Mouse (Mus musculus): ENCODE results near the gene Cyp2t4. TPM values are rescaled to one million over a fixed set of nuclear protein-coding genes. Genes with fewer than 3 reads are reported as not detected.

Gene Cyp2t4
- total RNA-seq, 1 experiment: 0.58 TPM

GRCm38 (mm10) chr7:27193731-27194130 is 40.2 kb downstream of the Cyp2t4 start:
- TF ChIP-seq HCFC1 (IDR thresholded peaks at IDR 0.05; ENCODE audit: borderline replicate concordance, insufficient read depth, low read length) (no peak), CHD2 (IDR thresholded peaks at IDR 0.05; ENCODE audit: low read depth, low read length) (no peak), ZC3H11A (IDR thresholded peaks at IDR 0.05; ENCODE audit: borderline replicate concordance, low read depth, low read length) (no peak), ZNF384 (IDR thresholded peaks at IDR 0.05; ENCODE audit: low read depth, low read length) (no peak), MAFK (IDR thresholded peaks at IDR 0.05; ENCODE audit: insufficient read depth, low read depth, low read length) (no peak)
- Histone ChIP-seq H3K36me3 (ENCODE audit: control insufficient read depth, insufficient read depth, low read length, poor library complexity, severe bottlenecking) (peaks cover 56% of the 10 kb centered on the region), H3K9ac (ENCODE audit: insufficient read depth, low read depth, low read length, poor library complexity, severe bottlenecking) (peak overlapping the region; percentile 56; the same call in 1 of the 2 replicates), H3K4me3 (ENCODE audit: insufficient read depth in 1 of 2, low read depth in 1 of 2, low read length in 2 of 2, poor library complexity in 1 of 2, severe bottlenecking in 1 of 2) (no peak overlapping the region), H3K9me3 (ENCODE audit: control insufficient read depth, insufficient read depth, low read depth, low read length) (no peaks in the 10 kb centered on the region), H3K4me1 (ENCODE audit: control insufficient read depth in 2 of 2, insufficient read depth in 2 of 2, low read length in 2 of 2, poor library complexity in 1 of 2) (peaks cover 4 to 17% of the 10 kb centered on the region in 2 experiments), H3K27ac (ENCODE audit: insufficient read depth, low read depth, low read length, poor library complexity, severe bottlenecking) (no peak overlapping the region)
- no peak for DNase-seq (ENCODE audit: low read depth, low spot score)
- in situ Hi-C loops (cut with MboI; ENCODE audit: low sequenced_read_pairs in 2 of 2, unreplicated experiment in 2 of 2): no loop called here

GRCm38 (mm10) chr7:27195681-27196611 is 42.4 kb downstream of the Cyp2t4 start, which contains the start of the genes BC024978 and Snrpa:
Gene BC024978, plus strand, starts transcription at chr7:27195781.
Gene Snrpa, minus strand, starts transcription at chr7:27196271.
- peaks cover 40% of the 10 kb centered on the region for H3K36me3 ChIP-seq (ENCODE audit: control insufficient read depth, insufficient read depth, low read length, poor library complexity, severe bottlenecking)
- in situ Hi-C loops (cut with MboI; ENCODE audit: low sequenced_read_pairs in 2 of 2, unreplicated experiment in 2 of 2): no loop called here
- peak; percentile 99 for DNase-seq (ENCODE audit: low read depth, low spot score)
- peaks cover 4 to 12% of the 10 kb centered on the region in 2 experiments for H3K4me1 ChIP-seq (ENCODE audit: control insufficient read depth in 2 of 2, insufficient read depth in 2 of 2, low read length in 2 of 2, poor library complexity in 1 of 2)
- peak within 1 kb of the TSS; percentile 94 to 100 for H3K4me3 ChIP-seq (ENCODE audit: insufficient read depth in 1 of 2, low read depth in 1 of 2, low read length in 2 of 2, poor library complexity in 1 of 2, severe bottlenecking in 1 of 2)
- peak within 1 kb of the TSS; percentile 99 for H3K27ac ChIP-seq (ENCODE audit: insufficient read depth, low read depth, low read length, poor library complexity, severe bottlenecking)
- peak within 1 kb of the TSS; percentile 97 for H3K9ac ChIP-seq (ENCODE audit: insufficient read depth, low read depth, low read length, poor library complexity, severe bottlenecking)
- TF ChIP-seq CHD2 (IDR thresholded peaks at IDR 0.05; ENCODE audit: low read depth, low read length) (no peak), ZNF384 (IDR thresholded peaks at IDR 0.05; ENCODE audit: low read depth, low read length) (no peak), MAFK (IDR thresholded peaks at IDR 0.05; ENCODE audit: insufficient read depth, low read depth, low read length) (no peak), ZC3H11A (IDR thresholded peaks at IDR 0.05; ENCODE audit: borderline replicate concordance, low read depth, low read length) (no peak), HCFC1 (IDR thresholded peaks at IDR 0.05; ENCODE audit: borderline replicate concordance, insufficient read depth, low read length) (peak; percentile 89)
- no peaks in the 10 kb centered on the region for H3K9me3 ChIP-seq (ENCODE audit: control insufficient read depth, insufficient read depth, low read depth, low read length)

- no peak for DNase-seq (ENCODE audit: low read depth, low spot score)
- Histone ChIP-seq H3K27ac (ENCODE audit: insufficient read depth, low read depth, low read length, poor library complexity, severe bottlenecking) (peak overlapping the region; percentile 83), H3K9me3 (ENCODE audit: control insufficient read depth, insufficient read depth, low read depth, low read length) (no peaks in the 10 kb centered on the region), H3K4me3 (ENCODE audit: insufficient read depth in 1 of 2, low read depth in 1 of 2, low read length in 2 of 2, poor library complexity in 1 of 2, severe bottlenecking in 1 of 2) (peak overlapping the region; percentile 60), H3K4me1 (ENCODE audit: control insufficient read depth in 2 of 2, insufficient read depth in 2 of 2, low read length in 2 of 2, poor library complexity in 1 of 2) (peaks cover 3 to 12% of the 10 kb centered on the region in 2 experiments; a peak in 3 of 4 replicates), H3K36me3 (ENCODE audit: control insufficient read depth, insufficient read depth, low read length, poor library complexity, severe bottlenecking) (peaks cover 36% of the 10 kb centered on the region), H3K9ac (ENCODE audit: insufficient read depth, low read depth, low read length, poor library complexity, severe bottlenecking) (peak overlapping the region; percentile 88)
- in situ Hi-C loops (cut with MboI; ENCODE audit: low sequenced_read_pairs in 2 of 2, unreplicated experiment in 2 of 2): no loop called here
- TF ChIP-seq HCFC1 (IDR thresholded peaks at IDR 0.05; ENCODE audit: borderline replicate concordance, insufficient read depth, low read length) (no peak), ZNF384 (IDR thresholded peaks at IDR 0.05; ENCODE audit: low read depth, low read length) (no peak), CHD2 (IDR thresholded peaks at IDR 0.05; ENCODE audit: low read depth, low read length) (no peak), ZC3H11A (IDR thresholded peaks at IDR 0.05; ENCODE audit: borderline replicate concordance, low read depth, low read length) (no peak), MAFK (IDR thresholded peaks at IDR 0.05; ENCODE audit: insufficient read depth, low read depth, low read length) (no peak)
Measured at GRCm38 (mm10) chr7:27197136-27197535, 43.6 kb downstream of the Cyp2t4 start.

- TF ChIP-seq ZC3H11A (IDR thresholded peaks at IDR 0.05; ENCODE audit: borderline replicate concordance, low read depth, low read length): no peak
- no peak for TF ChIP-seq ZNF384 (IDR thresholded peaks at IDR 0.05; ENCODE audit: low read depth, low read length)
- TF ChIP-seq HCFC1 (IDR thresholded peaks at IDR 0.05; ENCODE audit: borderline replicate concordance, insufficient read depth, low read length): no peak
- no peak for TF ChIP-seq CHD2 (IDR thresholded peaks at IDR 0.05; ENCODE audit: low read depth, low read length)
- Histone ChIP-seq H3K27ac (ENCODE audit: insufficient read depth, low read depth, low read length, poor library complexity, severe bottlenecking) (peak overlapping the region; percentile 54), H3K9ac (ENCODE audit: insufficient read depth, low read depth, low read length, poor library complexity, severe bottlenecking) (peak overlapping the region; percentile 88), H3K4me3 (ENCODE audit: insufficient read depth in 1 of 2, low read depth in 1 of 2, low read length in 2 of 2, poor library complexity in 1 of 2, severe bottlenecking in 1 of 2) (peak overlapping the region; percentile 22 to 60), H3K9me3 (ENCODE audit: control insufficient read depth, insufficient read depth, low read depth, low read length) (no peaks in the 10 kb centered on the region), H3K36me3 (ENCODE audit: control insufficient read depth, insufficient read depth, low read length, poor library complexity, severe bottlenecking) (peaks cover 35% of the 10 kb centered on the region), H3K4me1 (ENCODE audit: control insufficient read depth in 2 of 2, insufficient read depth in 2 of 2, low read length in 2 of 2, poor library complexity in 1 of 2) (peaks cover 3 to 14% of the 10 kb centered on the region in 2 experiments; a peak in 3 of 4 replicates)
- DNase-seq (ENCODE audit: low read depth, low spot score): no peak
- in situ Hi-C loops (cut with MboI; ENCODE audit: low sequenced_read_pairs in 2 of 2, unreplicated experiment in 2 of 2): no loop called here
Measured at GRCm38 (mm10) chr7:27197634-27198033, 44.1 kb downstream of the Cyp2t4 start.
